Mouse (Mus musculus): ENCODE results near the gene Fkbp11. TPM values are rescaled to one million over a fixed set of nuclear protein-coding genes. Genes with fewer than 3 reads are reported as not detected.
"Not testable (repeated sequence)": the region's sequence is repeated elsewhere in the genome, so short reads cannot be mapped to it uniquely, and the experiment has no call there.

Fkbp11 gene
- polyA plus RNA-seq, 1 experiment from 2014 or later, result 18.9 TPM

DNA sequence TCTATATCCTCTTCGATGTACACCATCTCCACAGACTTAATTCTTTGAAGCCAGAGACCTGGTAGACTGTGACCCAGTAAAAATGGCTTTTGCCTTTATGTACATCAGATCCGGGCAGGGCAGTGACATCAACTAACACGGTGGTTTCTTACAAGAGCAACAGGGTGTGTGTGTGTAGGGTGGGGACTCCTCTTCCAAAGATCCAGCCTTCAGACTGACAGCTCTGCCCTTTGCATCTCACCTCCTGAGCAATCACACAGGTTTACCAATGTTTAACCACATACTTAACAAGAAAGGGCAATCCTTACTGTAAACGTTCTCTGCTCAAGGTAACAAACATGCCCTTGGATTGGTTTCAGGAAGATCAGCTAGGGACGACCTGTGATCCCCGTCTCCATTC, 19.3 kb upstream of the Fkbp11 start:
- DNase-seq (ENCODE audit: low spot score) (no peak), ATAC-seq (replicated peaks; ENCODE audit: insufficient number of reproducible peaks, low FRiP score, low TSS enrichment, low read depth) (no peak)
- Histone ChIP-seq H3K4me1 (ENCODE audit: control insufficient read depth, insufficient read depth, low read length) (no peaks in the 10 kb centered on the region), H3K36me3 (replicated peaks; ENCODE audit: control insufficient read depth, insufficient read depth, low read depth, low read length) (peaks cover under 1% of the 10 kb centered on the region), H3K27ac (replicated peaks; ENCODE audit: low read depth, low read length) (no peak overlapping the region), H3K9me3 (replicated peaks; ENCODE audit: control insufficient read depth, low read length) (no peaks in the 10 kb centered on the region), H3K4me2 (ENCODE audit: low read depth, low read length) (no peak overlapping the region), H3K9ac (replicated peaks; ENCODE audit: low read length) (no peak overlapping the region), H3K27me3 (ENCODE audit: control insufficient read depth, insufficient read depth, low read length) (no peaks in the 10 kb centered on the region), H3K4me3 (ENCODE audit: low read depth, low read length) (no peak overlapping the region)
- WGBS, result 86% methylated on average over 6 of the region's 6 CpGs

DNA sequence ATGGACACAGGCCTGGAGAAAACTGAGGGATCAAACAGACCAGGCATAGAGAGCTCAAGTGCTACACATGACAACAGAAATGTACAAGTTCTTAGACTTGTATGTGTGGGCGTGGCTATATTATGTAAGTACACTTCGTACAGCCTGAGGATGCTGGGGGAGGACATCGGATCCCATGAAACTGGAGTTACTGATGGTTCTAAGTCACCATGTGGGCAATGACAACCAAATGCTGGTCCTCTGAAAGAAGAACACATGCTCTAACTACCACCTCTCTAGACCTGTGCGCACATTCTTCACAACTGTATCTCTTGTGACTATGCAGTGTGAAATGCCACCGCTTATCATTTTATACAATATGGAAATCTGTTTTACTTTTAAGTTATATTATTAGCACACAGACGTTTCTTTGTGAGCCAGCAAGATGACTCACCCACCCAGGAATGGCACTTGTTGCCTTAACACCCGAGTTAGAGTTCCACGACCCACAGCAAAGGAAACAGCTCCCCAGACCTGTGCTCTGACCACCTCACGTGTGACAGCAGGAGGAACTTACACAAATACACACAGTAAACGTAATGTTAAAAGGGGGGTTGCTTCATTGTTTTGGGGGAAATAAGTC, 18.5 kb upstream of the Fkbp11 start:
- 89% methylated on average over 10 of the region's 10 CpGs for WGBS
- Histone ChIP-seq H3K27ac (replicated peaks; ENCODE audit: low read depth, low read length) (no peak overlapping the region), H3K27me3 (ENCODE audit: control insufficient read depth, insufficient read depth, low read length) (no peaks in the 10 kb centered on the region), H3K4me2 (ENCODE audit: low read depth, low read length) (no peak overlapping the region), H3K9me3 (replicated peaks; ENCODE audit: control insufficient read depth, low read length) (no peaks in the 10 kb centered on the region), H3K4me3 (ENCODE audit: low read depth, low read length) (no peak overlapping the region), H3K4me1 (ENCODE audit: control insufficient read depth, insufficient read depth, low read length) (no peaks in the 10 kb centered on the region), H3K9ac (replicated peaks; ENCODE audit: low read length) (no peak overlapping the region), H3K36me3 (replicated peaks; ENCODE audit: control insufficient read depth, insufficient read depth, low read depth, low read length) (peaks cover 2% of the 10 kb centered on the region)
- DNase-seq (ENCODE audit: low spot score), result no peak
- no peak for ATAC-seq (replicated peaks; ENCODE audit: insufficient number of reproducible peaks, low FRiP score, low TSS enrichment, low read depth)

DNA sequence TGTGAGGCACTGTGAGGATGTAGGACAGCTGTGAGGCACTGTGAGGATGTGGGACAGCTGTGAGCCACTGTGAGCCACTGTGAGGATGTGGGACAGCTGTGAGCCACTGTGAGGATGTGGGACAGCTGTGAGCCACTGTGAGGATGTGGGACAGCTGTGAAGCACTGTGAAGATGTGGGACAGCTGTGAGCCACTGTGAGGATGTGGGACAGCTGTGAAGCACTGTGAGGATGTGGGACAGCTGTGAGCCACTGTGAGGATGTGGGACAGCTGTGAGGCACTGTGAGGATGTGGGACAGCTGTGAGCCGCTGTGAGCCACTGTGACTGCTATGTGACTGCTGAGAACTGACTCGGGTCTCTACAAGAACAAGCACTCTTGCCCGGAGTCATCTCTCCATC, 15.9 kb upstream of the Fkbp11 start:
- not testable (repeated sequence) for ATAC-seq (replicated peaks; ENCODE audit: insufficient number of reproducible peaks, low FRiP score, low TSS enrichment, low read depth); H3K4me2 ChIP-seq (ENCODE audit: low read depth, low read length); H3K9ac ChIP-seq (replicated peaks; ENCODE audit: low read length); H3K9me3 ChIP-seq (replicated peaks; ENCODE audit: control insufficient read depth, low read length); H3K36me3 ChIP-seq (replicated peaks; ENCODE audit: control insufficient read depth, insufficient read depth, low read depth, low read length); H3K4me3 ChIP-seq (ENCODE audit: low read depth, low read length); DNase-seq (ENCODE audit: low spot score); H3K27me3 ChIP-seq (ENCODE audit: control insufficient read depth, insufficient read depth, low read length); H3K27ac ChIP-seq (replicated peaks; ENCODE audit: low read depth, low read length); H3K4me1 ChIP-seq (ENCODE audit: control insufficient read depth, insufficient read depth, low read length)
- 83% methylated on average over 3 of the region's 3 CpGs for WGBS

DNA sequence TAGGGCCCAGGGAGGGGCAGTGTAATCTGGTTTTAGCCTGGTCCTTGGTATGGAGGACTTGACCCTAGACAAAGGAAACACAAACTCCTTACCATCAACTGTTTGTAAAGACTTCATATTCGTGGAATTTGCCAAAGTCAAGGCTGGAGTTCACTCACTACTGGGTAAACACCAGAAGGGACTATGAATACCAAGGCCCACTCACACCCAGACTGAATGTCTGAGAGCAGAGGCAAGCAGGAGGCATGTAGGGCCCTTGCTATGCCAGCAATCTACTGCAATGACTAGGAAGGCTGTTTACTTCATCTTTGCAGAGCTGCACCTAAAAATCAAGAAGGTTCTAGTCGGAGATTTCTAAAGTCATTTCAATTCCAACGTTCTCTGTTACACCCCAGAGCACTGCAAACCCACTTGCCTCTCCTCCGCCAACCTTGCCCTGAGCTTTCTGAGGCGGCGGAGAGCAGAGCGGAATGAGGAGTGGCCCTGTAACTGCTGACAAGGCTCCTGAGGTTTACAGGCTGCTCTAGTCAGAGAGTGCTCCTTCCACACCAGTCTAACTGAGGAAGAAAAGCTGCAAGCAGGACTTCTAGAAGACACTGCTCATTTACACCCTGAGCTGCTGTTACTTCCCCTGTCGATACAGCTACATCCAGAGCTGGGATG, 14.9 kb upstream of the Fkbp11 start:
- Histone ChIP-seq H3K36me3 (replicated peaks; ENCODE audit: control insufficient read depth, insufficient read depth, low read depth, low read length) (peaks cover 5% of the 10 kb centered on the region), H3K9me3 (replicated peaks; ENCODE audit: control insufficient read depth, low read length) (no peaks in the 10 kb centered on the region), H3K4me3 (ENCODE audit: low read depth, low read length) (no peak overlapping the region), H3K4me1 (ENCODE audit: control insufficient read depth, insufficient read depth, low read length) (no peaks in the 10 kb centered on the region), H3K9ac (replicated peaks; ENCODE audit: low read length) (no peak overlapping the region), H3K27ac (replicated peaks; ENCODE audit: low read depth, low read length) (no peak overlapping the region), H3K4me2 (ENCODE audit: low read depth, low read length) (no peak overlapping the region), H3K27me3 (ENCODE audit: control insufficient read depth, insufficient read depth, low read length) (no peaks in the 10 kb centered on the region)
- WGBS, result 88% methylated on average over 8 of the region's 8 CpGs
- ATAC-seq (replicated peaks; ENCODE audit: insufficient number of reproducible peaks, low FRiP score, low TSS enrichment, low read depth) (no peak), DNase-seq (ENCODE audit: low spot score) (no peak)

DNA sequence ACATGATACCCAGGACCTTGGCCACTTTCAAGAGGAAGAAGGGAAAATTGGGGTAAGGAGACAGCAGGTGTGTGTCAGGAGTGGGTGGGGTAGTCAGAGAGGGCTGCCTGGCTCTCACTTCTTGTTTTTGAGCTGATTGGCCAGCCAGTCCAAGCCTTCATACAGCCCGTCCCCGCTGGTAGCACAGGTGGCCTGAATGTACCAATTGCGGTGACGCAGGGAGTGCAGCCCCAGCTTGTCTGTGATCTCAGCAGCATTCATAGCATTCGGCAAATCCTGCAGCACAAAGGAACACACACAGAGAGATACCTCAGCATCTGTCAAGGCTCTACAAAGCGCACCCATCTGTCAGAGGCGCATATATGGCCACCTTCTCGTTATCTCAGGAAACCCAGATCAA, 12.2 kb upstream of the Fkbp11 start:
- no peaks in the 10 kb centered on the region for H3K4me1 ChIP-seq (ENCODE audit: control insufficient read depth, insufficient read depth, low read length)
- H3K36me3 ChIP-seq (replicated peaks; ENCODE audit: control insufficient read depth, insufficient read depth, low read depth, low read length), result peaks cover 8% of the 10 kb centered on the region
- no peak overlapping the region for H3K4me2 ChIP-seq (ENCODE audit: low read depth, low read length)
- H3K9ac ChIP-seq (replicated peaks; ENCODE audit: low read length), result no peak overlapping the region
- DNase-seq (ENCODE audit: low spot score), result no peak
- no peaks in the 10 kb centered on the region for H3K9me3 ChIP-seq (replicated peaks; ENCODE audit: control insufficient read depth, low read length)
- H3K4me3 ChIP-seq (ENCODE audit: low read depth, low read length), result no peak overlapping the region
- no peaks in the 10 kb centered on the region for H3K27me3 ChIP-seq (ENCODE audit: control insufficient read depth, insufficient read depth, low read length)
- no peak for ATAC-seq (replicated peaks; ENCODE audit: insufficient number of reproducible peaks, low FRiP score, low TSS enrichment, low read depth)
- 86% methylated on average over 8 of the region's 8 CpGs for WGBS
- H3K27ac ChIP-seq (replicated peaks; ENCODE audit: low read depth, low read length), result no peak overlapping the region

DNA sequence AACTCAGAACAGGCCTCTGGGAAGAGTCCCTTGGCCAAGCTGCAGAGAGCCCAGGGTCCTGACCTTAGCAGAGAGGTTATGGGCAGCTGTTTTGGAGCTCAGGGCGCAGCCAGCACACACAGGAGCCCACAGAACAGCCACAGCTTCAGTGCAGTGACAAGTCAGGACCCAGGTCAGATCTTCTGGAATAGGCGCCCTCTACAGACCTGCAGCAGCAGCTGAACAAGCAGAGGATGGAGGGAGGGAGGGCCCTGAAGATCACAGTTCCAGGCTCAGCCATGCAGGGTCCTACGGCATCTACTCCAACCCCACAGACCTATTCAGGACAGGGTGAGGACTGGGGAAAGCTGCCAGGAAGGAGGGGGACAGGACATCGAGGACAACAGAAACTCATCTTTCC, 10.8 kb upstream of the Fkbp11 start:
- Histone ChIP-seq H3K4me1 (ENCODE audit: control insufficient read depth, insufficient read depth, low read length) (no peaks in the 10 kb centered on the region), H3K27me3 (ENCODE audit: control insufficient read depth, insufficient read depth, low read length) (no peaks in the 10 kb centered on the region), H3K4me3 (ENCODE audit: low read depth, low read length) (no peak overlapping the region), H3K9ac (replicated peaks; ENCODE audit: low read length) (no peak overlapping the region), H3K27ac (replicated peaks; ENCODE audit: low read depth, low read length) (no peak overlapping the region), H3K4me2 (ENCODE audit: low read depth, low read length) (no peak overlapping the region), H3K36me3 (replicated peaks; ENCODE audit: control insufficient read depth, insufficient read depth, low read depth, low read length) (peaks cover 8% of the 10 kb centered on the region), H3K9me3 (replicated peaks; ENCODE audit: control insufficient read depth, low read length) (no peaks in the 10 kb centered on the region)
- DNase-seq (ENCODE audit: low spot score), result no peak
- 66% methylated on average over 4 of the region's 4 CpGs for WGBS
- ATAC-seq (replicated peaks; ENCODE audit: insufficient number of reproducible peaks, low FRiP score, low TSS enrichment, low read depth), result no peak

DNA sequence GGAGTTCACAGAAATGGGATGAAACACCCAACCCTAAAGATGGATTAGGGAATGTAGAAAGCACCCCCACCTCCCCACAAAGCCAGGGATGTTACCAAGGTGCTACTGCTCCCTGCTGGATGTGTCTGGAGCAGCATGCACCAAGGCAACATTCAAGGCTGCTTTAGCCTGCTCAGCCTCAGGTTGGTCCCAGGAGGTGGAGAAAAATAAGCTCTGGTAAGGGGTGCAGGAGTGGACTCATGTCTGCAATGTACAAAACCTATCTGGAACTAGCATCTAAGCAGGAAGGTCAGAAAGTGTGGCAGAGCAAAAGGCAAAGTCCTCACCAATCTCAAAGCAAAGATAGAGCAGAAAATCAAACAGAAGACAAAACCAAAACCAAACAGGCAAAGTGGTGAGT, 9.9 kb upstream of the Fkbp11 start:
- no peak overlapping the region for H3K27ac ChIP-seq (replicated peaks; ENCODE audit: low read depth, low read length)
- no peak overlapping the region for H3K4me2 ChIP-seq (ENCODE audit: low read depth, low read length)
- DNase-seq (ENCODE audit: low spot score), result no peak
- ATAC-seq (replicated peaks; ENCODE audit: insufficient number of reproducible peaks, low FRiP score, low TSS enrichment, low read depth), result no peak
- H3K36me3 ChIP-seq (replicated peaks; ENCODE audit: control insufficient read depth, insufficient read depth, low read depth, low read length), result peaks cover 8% of the 10 kb centered on the region
- no peak overlapping the region for H3K4me3 ChIP-seq (ENCODE audit: low read depth, low read length)
- no peaks in the 10 kb centered on the region for H3K4me1 ChIP-seq (ENCODE audit: control insufficient read depth, insufficient read depth, low read length)
- H3K27me3 ChIP-seq (ENCODE audit: control insufficient read depth, insufficient read depth, low read length), result no peaks in the 10 kb centered on the region
- no peak overlapping the region for H3K9ac ChIP-seq (replicated peaks; ENCODE audit: low read length)
- no peaks in the 10 kb centered on the region for H3K9me3 ChIP-seq (replicated peaks; ENCODE audit: control insufficient read depth, low read length)

DNA sequence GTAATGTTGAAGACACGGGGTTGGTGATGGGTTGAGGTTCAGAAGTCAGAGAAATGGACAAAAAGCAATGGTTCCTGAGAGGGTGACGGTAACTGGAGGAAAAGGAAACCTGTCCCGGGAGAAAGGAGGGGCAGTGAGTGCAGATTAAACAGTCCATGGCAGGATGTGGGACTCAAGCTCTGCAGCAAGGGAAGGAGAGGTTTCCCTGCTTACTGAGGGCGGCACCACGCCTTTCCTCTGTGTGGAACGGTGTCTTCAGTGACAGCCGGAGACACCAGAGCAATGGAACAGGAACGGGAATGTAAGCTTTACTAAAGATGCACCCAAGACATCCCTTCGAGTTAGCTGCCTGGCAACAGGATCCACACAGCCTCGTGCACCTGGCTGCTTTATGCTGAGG, 8.5 kb upstream of the Fkbp11 start:
- H3K36me3 ChIP-seq (replicated peaks; ENCODE audit: control insufficient read depth, insufficient read depth, low read depth, low read length), result peaks cover 5% of the 10 kb centered on the region
- no peak for DNase-seq (ENCODE audit: low spot score)

More for the DNA sequence above, 8.5 kb upstream of the Fkbp11 start:
- Histone ChIP-seq H3K27ac (replicated peaks; ENCODE audit: low read depth, low read length) (no peak overlapping the region), H3K4me2 (ENCODE audit: low read depth, low read length) (no peak overlapping the region), H3K9me3 (replicated peaks; ENCODE audit: control insufficient read depth, low read length) (no peaks in the 10 kb centered on the region), H3K27me3 (ENCODE audit: control insufficient read depth, insufficient read depth, low read length) (no peaks in the 10 kb centered on the region), H3K4me1 (ENCODE audit: control insufficient read depth, insufficient read depth, low read length) (no peaks in the 10 kb centered on the region), H3K4me3 (ENCODE audit: low read depth, low read length) (no peak overlapping the region), H3K9ac (replicated peaks; ENCODE audit: low read length) (no peak overlapping the region)
- no peak for ATAC-seq (replicated peaks; ENCODE audit: insufficient number of reproducible peaks, low FRiP score, low TSS enrichment, low read depth)
- WGBS, result 91% methylated on average over 10 of the region's 10 CpGs

Data from embryonic facial prominence, embryonic 11.5 days (tissue).